Mouse (Mus musculus) left cerebral cortex, adult 2 months (tissue): ENCODE data around the gene Gm38655. TPM values are rescaled to one million over a fixed set of nuclear protein-coding genes. Genes with fewer than 3 reads are reported as not detected.
"Not testable (repeated sequence)": the region's sequence is repeated elsewhere in the genome, so short reads cannot be mapped to it uniquely, and the experiment has no call there.

Experiments
- DNase-seq, 2 experiments: peaks; one replicate each; pipeline ENCODE4 v3.0.0; 2021 to 2022; ENCODE audit warnings: low spot score in 2 of 2, mixed read lengths in 1 of 2; ENCODE audit errors: extremely low spot score in 1 of 2
- H3K27ac ChIP-seq: fragments of 200-600 bp; 2 replicates; pipeline ENCODE4 v1.8.1; 2022
- H3K4me3 ChIP-seq: fragments of 200-600 bp; 2 replicates; pipeline ENCODE4 v1.8.1; 2022
- CTCF ChIP-seq: fragments of 200-600 bp; IDR thresholded peaks from 2 replicates; pipeline ENCODE4 v1.8.1; 2022; ENCODE audit warnings: antibody characterized with exemption, mild to moderate bottlenecking, moderate library complexity
- intact Hi-C: fragments of 180-260 bp; cut with DNase I; formaldehyde crosslinking; loops from one replicate; pipeline ENCODE4 v1.15.1; 2025
- long read RNA-seq, 2 experiments: library from polyadenylated mRNA; stranded (forward); transcript quantifications; one replicate each; pipeline ENCODE4 v2.0.0; 2021; ENCODE audit warnings: borderline mapping rate in 2 of 2
- total RNA-seq, 2 experiments: library from RNA; stranded (reverse); gene quantifications; 2 replicates each; pipeline ENCODE4 v1.2.3; 2021

Gm38655 gene
- total RNA-seq: not detected
- long read RNA-seq, experiment 1: 0 reads
- long read RNA-seq, experiment 2: 0 reads

- Histone ChIP-seq H3K4me3 (no peak within 1 kb of the TSS), H3K27ac (no peak within 1 kb of the TSS)
- no peak for TF ChIP-seq CTCF
- intact Hi-C loops: no loop called here
- DNase-seq: no peak
Measured at GRCm38 (mm10) chr17:25175411-25175810, at the start of gene Gm38655. Gene Gm38655 (minus strand): TSS chr17:25175471.

- no peak for TF ChIP-seq CTCF
- no peak for DNase-seq
- intact Hi-C loops: no loop called here
- Histone ChIP-seq H3K4me3 (no peak overlapping the region), H3K27ac (peak overlapping the region; percentile 15; the same call in 1 of the 2 replicates)
Measured at GRCm38 (mm10) chr17:25224586-25225222, 49.4 kb upstream of the Gm38655 start.

DNA sequence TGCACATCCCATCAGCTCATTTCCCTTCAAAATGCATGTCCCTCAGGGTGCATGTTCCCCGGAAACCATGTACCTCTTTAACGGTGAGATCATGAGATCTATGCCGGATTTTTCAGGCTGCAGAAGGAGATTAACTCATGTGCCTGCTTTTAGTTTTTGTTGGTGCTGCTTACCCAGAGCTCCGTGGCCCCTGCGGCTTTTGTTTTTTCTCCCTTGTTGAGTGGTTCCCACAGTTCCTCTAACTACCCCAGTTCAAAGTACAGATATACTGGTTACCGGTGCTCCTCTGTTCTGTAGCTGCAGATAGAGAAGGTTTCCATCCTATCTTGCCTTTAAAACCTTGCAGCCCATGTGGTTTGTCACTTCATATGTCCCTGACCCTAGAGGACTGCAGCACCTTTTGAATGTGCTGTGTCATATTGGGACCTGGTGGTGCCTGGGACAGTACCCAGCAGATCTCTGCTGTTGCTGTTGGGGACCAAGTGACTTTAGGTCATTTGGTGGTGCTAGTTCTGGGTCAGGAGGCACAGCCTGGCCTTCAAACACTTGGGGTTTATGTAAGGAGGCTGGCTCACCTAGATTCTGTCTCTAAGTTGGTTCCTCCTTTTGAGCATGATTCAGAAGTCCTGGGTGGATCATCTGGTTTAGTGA, 47.8 kb upstream of the Gm38655 start:
- DNase-seq: no peak
- no peak for TF ChIP-seq CTCF
- intact Hi-C loops: no loop called here
- Histone ChIP-seq H3K27ac (peak overlapping the region; percentile 91), H3K4me3 (peak overlapping the region; percentile 59)

GRCm38 (mm10) chr17:25222504-25222940, 47.3 kb upstream of the Gm38655 start:
- Histone ChIP-seq H3K27ac (peak overlapping the region; percentile 91), H3K4me3 (peak overlapping the region; percentile 59)
- DNase-seq: peak in 1 of 2 experiments; percentile 49
- intact Hi-C loops: not testable (repeated sequence)

DNA sequence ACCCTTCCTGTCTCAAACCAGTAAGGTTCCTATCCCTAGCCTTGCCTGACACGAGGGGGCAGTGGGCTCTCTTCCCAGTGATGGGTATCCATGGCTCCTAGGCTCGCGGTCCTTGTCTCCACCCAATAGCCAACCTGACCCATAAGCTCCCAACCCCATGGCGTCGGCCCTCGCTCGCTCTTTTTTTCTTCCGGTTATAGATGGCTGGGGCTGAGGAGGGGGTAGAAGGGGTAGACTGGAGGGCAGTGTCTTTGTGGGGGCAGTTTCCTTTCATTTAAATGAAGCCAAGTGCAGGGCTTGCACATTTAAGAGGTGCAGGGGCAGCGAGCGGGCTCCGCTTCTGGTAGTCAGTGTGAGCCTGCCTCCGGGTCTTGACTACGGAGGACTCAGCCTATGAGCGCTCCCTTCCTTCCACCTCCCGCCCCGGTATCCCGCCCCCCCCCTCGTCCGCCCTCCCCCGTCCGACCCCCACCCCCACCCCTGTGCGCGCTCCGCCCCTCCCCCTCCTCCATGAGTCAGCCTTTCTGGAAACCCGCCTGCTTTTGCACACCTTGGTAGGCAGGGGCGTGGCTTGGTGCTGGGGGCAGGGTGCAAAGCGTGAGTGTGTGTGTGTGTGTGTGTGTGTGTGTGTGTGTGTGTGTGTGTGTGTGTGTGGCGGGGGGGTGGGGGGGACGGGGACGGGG, 46.7 kb upstream of the Gm38655 start:
- intact Hi-C loops: loop anchor here (2.0 kb wide), 1 partner anchor 33 kb away; the partner anchor contains the start of gene Unkl
- Histone ChIP-seq H3K27ac (peak overlapping the region; percentile 90), H3K4me3 (peak overlapping the region; percentile 35)
- no peak for TF ChIP-seq CTCF
- peak in 1 of 2 experiments; percentile 52 for DNase-seq

GRCm38 (mm10) chr17:25220746-25221145, 45.5 kb upstream of the Gm38655 start:
- intact Hi-C loops: loop anchor here (2.0 kb wide), 1 partner anchor 32 kb away; the partner anchor contains the start of gene Unkl
- Histone ChIP-seq H3K27ac (peak overlapping the region; percentile 90), H3K4me3 (no peak overlapping the region)
- DNase-seq: no peak
- TF ChIP-seq CTCF: no peak

GRCm38 (mm10) chr17:25219492-25220295, 44.4 kb upstream of the Gm38655 start:
- Histone ChIP-seq H3K27ac (no peak overlapping the region; the same call in 1 of the 2 replicates), H3K4me3 (no peak overlapping the region)
- no peak for DNase-seq
- intact Hi-C loops: loop anchor here (2.0 kb wide), 1 partner anchor 31 kb away; the partner anchor contains the start of gene Unkl
- TF ChIP-seq CTCF: no peak

- H3K27ac ChIP-seq: no peak overlapping the region
- H3K4me3 ChIP-seq: no peak overlapping the region
- no peak for DNase-seq
- no peak for TF ChIP-seq CTCF
- intact Hi-C loops: no loop called here
Measured at GRCm38 (mm10) chr17:25218967-25219366, 43.7 kb upstream of the Gm38655 start.

DNA sequence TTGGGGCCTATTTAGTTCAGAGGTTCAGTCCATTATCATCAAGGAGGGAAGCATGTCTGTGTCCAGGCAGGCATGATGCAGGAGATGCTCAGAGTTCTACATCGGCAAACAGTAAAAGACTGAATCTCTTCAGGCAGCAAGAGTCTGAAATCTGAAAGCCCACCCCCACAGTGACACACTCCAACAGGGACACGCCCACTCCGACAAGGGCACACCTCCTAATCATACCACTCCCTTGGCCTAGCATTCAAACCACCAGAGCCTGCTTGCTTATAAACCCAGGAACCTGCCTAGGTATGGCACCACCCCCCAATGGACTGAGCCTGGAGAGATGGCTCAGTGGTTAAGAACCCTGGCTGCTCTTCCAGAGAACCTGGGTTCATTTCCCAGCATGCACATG, 40.2 kb upstream of the Gm38655 start:
- no peak overlapping the region for H3K4me3 ChIP-seq
- intact Hi-C loops: no loop called here
- no peak for TF ChIP-seq CTCF

DNA sequence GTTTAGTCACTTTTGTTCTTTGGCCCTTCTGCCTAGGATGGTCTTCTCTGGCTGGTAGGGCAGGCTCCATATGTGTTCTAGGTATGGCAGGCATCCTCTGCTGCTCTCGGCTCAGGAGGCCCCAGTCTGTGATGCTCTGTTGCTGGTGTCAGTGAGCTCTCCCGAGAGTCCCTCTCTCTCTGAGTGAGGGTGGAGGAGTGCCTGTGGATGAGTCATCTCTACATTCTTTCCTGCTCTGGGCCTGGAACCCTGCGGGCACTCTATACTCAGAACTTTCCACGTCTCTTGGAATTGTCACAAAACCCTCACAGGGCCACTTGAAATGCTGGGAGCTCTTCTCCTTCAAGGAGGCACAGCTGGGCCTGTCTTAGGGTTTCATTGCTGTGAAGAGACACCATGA, 36.4 kb upstream of the Gm38655 start:
- intact Hi-C loops: no loop called here
- no peak overlapping the region for H3K4me3 ChIP-seq
- H3K27ac ChIP-seq: peak overlapping the region; percentile 11; the same call in 1 of the 2 replicates
- TF ChIP-seq CTCF: no peak
- no peak for DNase-seq

More for the DNA sequence above, 40.2 kb upstream of the Gm38655 start:
- DNase-seq: no peak
- no peak overlapping the region for H3K27ac ChIP-seq
